Mouse (Mus musculus) left cerebral cortex, postnatal 25 days (tissue): Measurements from ENCODE around the gene Arhgef38. TPM values are rescaled to one million over a fixed set of nuclear protein-coding genes. Genes with fewer than 3 reads are reported as not detected.

Experiments used
- DNase-seq, 2 experiments: peaks; one replicate each; pipeline ENCODE4 v3.0.0; 2022; ENCODE audit warnings: low spot score in 2 of 2, mixed read lengths in 1 of 2
- intact Hi-C: fragments of 180-260 bp; cut with DNase I; formaldehyde crosslinking; loops from one replicate; pipeline ENCODE4 v1.15.1; 2025
- total RNA-seq, 2 experiments: library from RNA; stranded (reverse); gene quantifications; 2 replicates each; pipeline ENCODE4 v1.2.3; 2021

Arhgef38 gene
- total RNA-seq, 2 experiments from 2014 or later: 0.05 TPM; not detected in 1

DNA sequence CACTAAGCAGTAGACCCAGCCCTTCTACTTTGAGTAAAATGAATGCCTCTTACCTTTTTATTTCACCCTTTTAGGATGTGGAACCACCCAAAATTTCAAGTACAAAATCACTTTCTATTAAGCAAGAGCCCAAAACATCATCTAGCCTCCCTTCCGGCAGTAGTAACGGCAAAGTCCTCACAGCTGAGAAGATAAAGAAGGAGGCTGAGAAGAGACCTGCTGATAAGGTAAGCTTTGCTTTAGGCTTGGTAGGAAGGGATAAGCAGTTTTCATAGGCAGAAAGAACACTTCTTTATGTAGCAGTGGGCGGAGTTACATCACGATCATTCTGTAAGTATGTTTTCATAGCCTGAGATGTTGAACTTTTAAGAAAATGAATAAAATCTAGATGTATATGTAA, 136.4 kb downstream of the Arhgef38 start:
- intact Hi-C loops: no loop called here
- DNase-seq: no peak

DNA sequence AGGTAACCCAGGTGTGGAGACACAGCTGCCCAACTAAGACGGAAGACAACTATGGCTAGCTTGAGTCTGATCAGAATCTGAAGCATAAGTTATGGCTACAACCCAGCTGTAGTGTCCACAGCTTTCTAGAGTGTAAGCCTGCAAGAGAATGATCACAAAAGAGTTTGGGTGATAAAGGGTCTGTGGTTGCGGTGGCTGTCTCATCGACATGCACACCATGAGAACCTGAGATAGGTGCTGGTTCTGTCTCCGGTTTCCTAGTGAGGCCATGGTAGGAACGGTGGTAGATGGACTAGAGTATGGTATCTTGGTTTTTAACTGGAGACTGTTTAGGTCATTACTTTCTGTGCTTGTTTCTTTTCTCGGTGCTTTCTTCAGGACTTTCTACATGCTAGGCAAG, 136.8 kb downstream of the Arhgef38 start:
- DNase-seq: no peak
- intact Hi-C loops: no loop called here

DNA sequence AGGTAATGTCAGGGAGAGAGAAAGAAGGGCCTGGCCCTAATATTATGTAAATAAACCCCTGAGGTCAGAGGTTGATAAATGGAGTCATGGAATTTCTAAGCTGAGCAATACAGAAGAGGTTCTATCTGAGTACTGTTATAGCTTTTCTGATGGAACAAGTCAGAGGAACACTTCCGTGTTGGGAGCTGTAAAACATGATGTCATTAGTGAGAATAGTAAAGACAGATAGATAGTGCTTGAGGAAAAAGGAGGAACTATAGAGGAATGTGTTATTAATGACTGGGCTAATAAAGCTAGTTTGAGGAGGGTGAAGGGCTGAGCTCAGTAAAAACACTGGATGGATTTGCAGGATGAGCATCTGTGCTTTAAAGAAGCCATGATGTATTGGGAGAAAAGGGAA, 140.4 kb downstream of the Arhgef38 start:
- intact Hi-C loops: loop anchor here (5.0 kb wide), 2 partner anchors 347 to 448 kb away; no protein-coding TSS in a partner anchor
- DNase-seq: no peak

GRCm38 (mm10) chr3:133092936-133093335, 141.8 kb downstream of the Arhgef38 start:
- intact Hi-C loops: loop anchor here (5.0 kb wide), 2 partner anchors 346 to 449 kb away; no protein-coding TSS in a partner anchor

GRCm38 (mm10) chr3:133092274-133092853, 142.4 kb downstream of the Arhgef38 start:
- intact Hi-C loops: loop anchor here (5.0 kb wide), 2 partner anchors 345 to 450 kb away; no protein-coding TSS in a partner anchor

More at GRCm38 (mm10) chr3:133092936-133093335, 141.8 kb downstream of the Arhgef38 start:
- DNase-seq: no peak

DNA sequence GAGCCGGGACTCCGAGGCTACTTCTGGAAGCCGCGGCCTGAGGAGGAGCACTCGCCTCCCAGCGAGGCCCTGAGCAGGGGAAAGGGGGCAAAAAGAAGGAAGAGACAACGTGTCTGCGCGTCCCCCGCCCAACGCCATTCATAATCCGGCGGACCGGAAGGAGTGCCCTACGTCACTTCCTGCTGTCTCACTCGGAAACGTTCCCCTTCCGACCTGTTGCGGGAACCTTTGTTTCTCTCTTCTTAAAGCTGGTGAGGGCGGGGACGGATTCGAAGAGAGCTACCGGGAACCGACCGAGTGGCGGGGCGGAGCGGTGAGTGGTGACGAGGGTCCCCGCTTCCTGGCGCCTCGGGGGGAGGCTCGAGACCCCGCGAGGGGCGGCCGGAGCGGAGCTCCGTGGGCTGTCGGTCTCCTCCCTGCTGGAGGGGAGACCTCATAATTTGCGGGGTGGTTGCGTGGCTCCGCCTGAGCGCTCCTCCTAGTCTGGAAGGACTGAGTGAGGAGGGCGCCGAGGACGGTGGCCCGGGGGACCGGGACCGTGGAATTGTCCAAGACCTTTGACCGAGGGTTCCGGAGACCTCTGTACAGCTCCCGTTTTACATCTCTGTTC, 143.0 kb downstream of the Arhgef38 start, which contains the start of the genes Ints12 and Gstcd:
Ints12 (plus strand) TSS at position 177 of the 610 bp plus-strand sequence.
Gstcd (minus strand) TSS at position 370 of the 610 bp plus-strand sequence.
- peak; percentile 94 to 96 for DNase-seq
- intact Hi-C loops: loop anchor here (5.0 kb wide), 2 partner anchors 344 to 451 kb away; no protein-coding TSS in a partner anchor

More at GRCm38 (mm10) chr3:133092274-133092853, 142.4 kb downstream of the Arhgef38 start:
- no peak for DNase-seq

GRCm38 (mm10) chr3:133091121-133091663, 143.6 kb downstream of the Arhgef38 start:
- DNase-seq: peak; percentile 67 to 83
- intact Hi-C loops: loop anchor here (5.0 kb wide), 2 partner anchors 344 to 451 kb away; no protein-coding TSS in a partner anchor

- intact Hi-C loops: loop anchor here (5.0 kb wide), 2 partner anchors 343 to 452 kb away; no protein-coding TSS in a partner anchor
- DNase-seq: no peak
Observed at GRCm38 (mm10) chr3:133090247-133091120, 144.3 kb downstream of the Arhgef38 start.

- intact Hi-C loops: no loop called here
- DNase-seq: peak in 1 of 2 experiments; percentile 31
Observed at GRCm38 (mm10) chr3:133085858-133086257, 148.9 kb downstream of the Arhgef38 start.

DNA sequence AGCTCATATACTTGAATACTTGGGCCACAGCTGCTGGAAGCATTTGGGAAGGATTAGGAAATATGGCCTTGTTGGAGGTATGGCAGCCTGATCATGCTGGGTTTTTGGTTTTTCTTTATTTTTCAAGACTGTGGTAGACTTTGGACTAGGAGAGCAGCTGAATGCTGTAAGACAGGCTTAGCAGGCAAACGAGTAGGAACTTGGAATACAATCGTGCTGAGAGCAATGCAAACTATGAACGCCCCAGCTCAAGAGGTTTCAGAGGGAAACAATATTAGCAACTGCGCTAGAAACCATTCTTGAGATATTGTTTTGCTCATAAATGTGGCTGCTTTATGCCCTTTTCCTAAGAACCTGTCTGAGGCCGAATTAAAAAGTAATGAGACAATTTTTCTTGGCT, 152.0 kb downstream of the Arhgef38 start:
- intact Hi-C loops: no loop called here

GRCm38 (mm10) chr3:133075560-133075959, 159.2 kb downstream of the Arhgef38 start:
- intact Hi-C loops: no loop called here

More for the DNA sequence above, 152.0 kb downstream of the Arhgef38 start:
- no peak for DNase-seq

More at GRCm38 (mm10) chr3:133075560-133075959, 159.2 kb downstream of the Arhgef38 start:
- DNase-seq: no peak

Other genes with a start within 250 kb of the Arhgef38 start
- 10 to 100 TPM; 15.1 to 16.4 TPM for gene Ints12, start 143.1 kb downstream of the Arhgef38 start, total RNA-seq
- gene Gstcd, start 142.9 kb downstream of the Arhgef38 start, total RNA-seq: 1 to 10 TPM; 6.9 to 8.0 TPM
- gene Ppa2, start 75.2 kb upstream of the Arhgef38 start, total RNA-seq: 10 to 100 TPM; 45.5 to 46.7 TPM